In the genomic region with DNA sequence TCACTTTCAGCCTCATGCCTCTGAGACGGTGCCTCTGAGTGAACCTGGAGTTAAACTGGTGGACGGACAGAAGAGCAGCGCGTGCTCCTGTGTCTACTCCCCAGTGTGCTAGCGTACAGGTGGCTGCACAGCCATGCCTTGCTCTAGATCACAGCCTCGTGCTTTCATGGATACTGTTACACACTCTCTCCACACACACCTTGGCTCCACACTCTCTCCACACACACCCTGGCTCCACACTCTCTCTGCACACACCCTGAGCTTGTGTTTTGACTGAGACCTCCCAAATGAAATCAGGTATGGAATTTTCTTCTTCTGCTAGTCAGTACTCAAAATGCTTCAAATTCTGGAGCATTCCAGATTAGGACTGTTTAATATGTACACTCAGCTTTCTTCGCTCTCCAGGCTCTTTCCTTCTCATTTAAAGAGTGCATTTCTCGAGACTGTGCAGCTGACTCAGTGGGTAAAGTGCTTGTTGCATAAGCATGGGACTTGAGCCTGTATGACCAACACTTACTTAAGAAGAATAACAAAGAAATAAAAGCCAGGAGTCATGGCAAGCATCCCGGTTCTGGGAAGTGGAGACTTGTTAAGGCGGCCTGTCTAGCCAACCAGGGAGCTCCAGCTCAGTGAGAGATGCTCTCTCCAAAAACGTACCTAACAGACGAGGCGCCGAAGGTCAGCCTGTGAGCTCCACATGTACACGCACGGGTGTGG, we compare ENCODE assay signal across 13 mouse cellular contexts. TPM values are rescaled to one million over a fixed set of nuclear protein-coding genes. Genes with fewer than 3 reads are reported as not detected.
DNase-seq lines count a peak whose midpoint lies in the region; ATAC-seq and TF ChIP-seq lines count a peak whose summit lies in the region.
"Had no signal": no experiment of that assay in that cellular context is flagged by ENCODE, and none has a peak within 500 bp of the region (broad histone marks: within the 10 kb centered on the region; RNA-seq: fewer than 3 reads in every experiment).

No protein-coding gene starts in this region.

- intact Hi-C loops in gastrocnemius, adult 2 months (cut with DNase I), result no loop called here

- TF ChIP-seq EP300 in liver, postnatal 0 days (IDR thresholded peaks at IDR 0.05; ENCODE audit: low read depth), result no peak

- H3K79me2 ChIP-seq in myocyte (ENCODE audit: control insufficient read depth, insufficient read depth), result no peaks in the 10 kb centered on the region

- DNase-seq in kidney, adult 9 months, result peak; percentile 22
- no peak for DNase-seq in kidney, adult 8-10 months
- DNase-seq in gastrocnemius, adult 2 months, result peak; percentile 60
- DNase-seq in liver, postnatal 0 days, result no peak
- DNase-seq in right cerebral cortex, postnatal 36 days (ENCODE audit: low spot score in 2 of 2), result no peak
- DNase-seq: cerebellum, adult 18-20 months; kidney, postnatal 4 days; liver, embryonic 13.5 days had no signal

- no peaks in the 10 kb centered on the region for H3K36me3 ChIP-seq in intestine, postnatal 0 days (ENCODE audit: control insufficient read depth, insufficient read depth)
- no peaks in the 10 kb centered on the region for H3K36me3 ChIP-seq in myocyte (ENCODE audit: control insufficient read depth, insufficient read depth)
- no peaks in the 10 kb centered on the region for H3K36me3 ChIP-seq in midbrain, embryonic 15.5 days (replicated peaks)
- H3K36me3 ChIP-seq in liver, postnatal 0 days (replicated peaks; ENCODE audit: insufficient read depth, low read length), result no peaks in the 10 kb centered on the region
- H3K36me3 ChIP-seq: embryonic facial prominence, embryonic 15.5 days; liver, embryonic 13.5 days had no signal

- H3ac ChIP-seq in myocyte (ENCODE audit: control insufficient read depth, insufficient read length), result no peak overlapping the region

- H3K27ac ChIP-seq in gastrocnemius, adult 2 months, result peak overlapping the region; percentile 63
- peak overlapping the region; percentile 15; the same call in 1 of the 2 replicates for H3K27ac ChIP-seq in intestine, postnatal 0 days (ENCODE audit: low read depth, low read length)
- no peak overlapping the region for H3K27ac ChIP-seq in midbrain, embryonic 15.5 days
- no peak overlapping the region for H3K27ac ChIP-seq in liver, postnatal 0 days (ENCODE audit: low read depth)
- H3K27ac ChIP-seq: embryonic facial prominence, embryonic 15.5 days; liver, embryonic 13.5 days had no signal

- no peaks in the 10 kb centered on the region for H3K4me1 ChIP-seq in intestine, postnatal 0 days (replicated peaks; ENCODE audit: control insufficient read depth, insufficient read depth, low read length)
- H3K4me1 ChIP-seq in midbrain, embryonic 15.5 days, result peaks cover 14% of the 10 kb centered on the region; the same call in 1 of the 2 replicates
- peaks cover 8% of the 10 kb centered on the region for H3K4me1 ChIP-seq in liver, postnatal 0 days (ENCODE audit: insufficient read depth)

- 76% methylated on average over 16 of the region's 16 CpGs for WGBS in intestine, postnatal 0 days
- 88% methylated on average over 16 of the region's 16 CpGs for WGBS in midbrain, embryonic 15.5 days
- WGBS in liver, postnatal 0 days (ENCODE audit: insufficient replicate concordance), result 85% methylated on average over 16 of the region's 16 CpGs

- H3K9ac ChIP-seq in intestine, postnatal 0 days (ENCODE audit: low read depth, low read length), result no peak overlapping the region
- no peak overlapping the region for H3K9ac ChIP-seq in midbrain, embryonic 15.5 days
- H3K9ac ChIP-seq in liver, postnatal 0 days (replicated peaks), result no peak overlapping the region
- H3K9ac ChIP-seq: embryonic facial prominence, embryonic 15.5 days; liver, embryonic 13.5 days had no signal

- no peaks in the 10 kb centered on the region for H3K9me3 ChIP-seq in intestine, postnatal 0 days (ENCODE audit: control insufficient read depth)
- H3K9me3 ChIP-seq in midbrain, embryonic 15.5 days, result no peaks in the 10 kb centered on the region
- no peaks in the 10 kb centered on the region for H3K9me3 ChIP-seq in liver, postnatal 0 days (ENCODE audit: low read length)
- H3K9me3 ChIP-seq: embryonic facial prominence, embryonic 15.5 days; liver, embryonic 13.5 days had no signal

- H3K27me3 ChIP-seq in intestine, postnatal 0 days (replicated peaks; ENCODE audit: control insufficient read depth, insufficient read depth, low read length), result no peaks in the 10 kb centered on the region
- H3K27me3 ChIP-seq in myocyte (ENCODE audit: control insufficient read depth, insufficient read depth, insufficient read length), result no peaks in the 10 kb centered on the region
- H3K27me3 ChIP-seq in midbrain, embryonic 15.5 days (replicated peaks), result no peaks in the 10 kb centered on the region
- no peaks in the 10 kb centered on the region for H3K27me3 ChIP-seq in liver, postnatal 0 days (ENCODE audit: insufficient read depth, low read length)
- H3K27me3 ChIP-seq: embryonic facial prominence, embryonic 15.5 days; liver, embryonic 13.5 days had no signal

- TF ChIP-seq POLR2A in myocyte (IDR thresholded peaks at IDR 0.05; ENCODE audit: insufficient read length, low read depth), result no peak

- H3K4me2 ChIP-seq in intestine, postnatal 0 days (replicated peaks; ENCODE audit: low read depth), result no peak overlapping the region
- H3K4me2 ChIP-seq in myocyte (ENCODE audit: low read depth), result peak overlapping the region; percentile 26
- H3K4me2 ChIP-seq in midbrain, embryonic 15.5 days, result no peak overlapping the region
- no peak overlapping the region for H3K4me2 ChIP-seq in liver, postnatal 0 days (ENCODE audit: low read depth, low read length)
- H3K4me2 ChIP-seq: embryonic facial prominence, embryonic 15.5 days; liver, embryonic 13.5 days had no signal

- H3K4me3 ChIP-seq in gastrocnemius, adult 2 months, result no peak overlapping the region
- no peak overlapping the region for H3K4me3 ChIP-seq in intestine, postnatal 0 days (ENCODE audit: low read depth, low read length)
- no peak overlapping the region for H3K4me3 ChIP-seq in myocyte
- H3K4me3 ChIP-seq in midbrain, embryonic 15.5 days, result no peak overlapping the region
- no peak overlapping the region for H3K4me3 ChIP-seq in liver, postnatal 0 days (ENCODE audit: low read depth, low read length)
- H3K4me3 ChIP-seq: embryonic facial prominence, embryonic 15.5 days; liver, embryonic 13.5 days had no signal

- TF ChIP-seq CTCF in gastrocnemius, adult 2 months (IDR thresholded peaks at IDR 0.05), result no peak
- no peak for TF ChIP-seq CTCF in intestine, postnatal 0 days (IDR thresholded peaks at IDR 0.05; ENCODE audit: low read depth)
- no peak for TF ChIP-seq CTCF in liver, postnatal 0 days (IDR thresholded peaks at IDR 0.05; ENCODE audit: low read depth)

- 0 out of 2 replicates have a peak, but pooled peaks have one; percentile 16 for ATAC-seq in intestine, postnatal 0 days
- ATAC-seq in midbrain, embryonic 15.5 days (replicated peaks), result no peak
- ATAC-seq in liver, postnatal 0 days, result no peak
- ATAC-seq: activated CD4-positive, CD25-positive, alpha-beta regulatory T cell, adult 4 months had no signal

TF ChIP-seq in myocyte, 11 proteins besides CTCF, POLR2A, EP300 and RAD21:
- TF ChIP-seq MYOD1 (IDR thresholded peaks at IDR 0.05; ENCODE audit: control insufficient read depth in 1 of 3, insufficient read length in 2 of 3, low read depth in 2 of 3) (no peak), CEBPB (IDR thresholded peaks at IDR 0.05; ENCODE audit: insufficient read depth, poor library complexity, severe bottlenecking) (peak; percentile 68; the same call in 1 of the 2 replicates)

RNA-seq across cellular contexts. Expression of a gene that starts 51.1 kb away (rescaled TPM):
- 10 to 100 TPM; 50.1 to 65.8 TPM for total RNA-seq in gastrocnemius, adult 2 months (2021)
- 98.0 and 104 TPM in 2 replicates for polyA plus RNA-seq in intestine, postnatal 0 days (2015; fragmentation: Nextera tagmentation; extraction: Ambion mirVana)
- 39.9 TPM for polyA plus RNA-seq in myocyte (2012; fragmentation: generic; extraction: Trizol)
- 242 and 256 TPM in 2 replicates for polyA plus RNA-seq in midbrain, embryonic 15.5 days (2015; fragmentation: Nextera tagmentation; extraction: Ambion mirVana)
- polyA plus RNA-seq in liver, postnatal 0 days (2015; fragmentation: Nextera tagmentation; extraction: Ambion mirVana), result 66.0 and 75.2 TPM in 2 replicates

Comparison
In these comparisons a context has a peak if more than half of its experiments do, and no peak if none do; other contexts are left out.
1. DNase-seq: peak in kidney, adult 9 months (single experiment) and gastrocnemius, adult 2 months (single experiment); none in kidney, adult 8-10 months (0 of 2), liver, postnatal 0 days (single experiment) and right cerebral cortex, postnatal 36 days (0 of 2).
2. H3K27ac ChIP-seq: peak in gastrocnemius, adult 2 months (single experiment) and intestine, postnatal 0 days (single experiment); none in midbrain, embryonic 15.5 days (single experiment) and liver, postnatal 0 days (single experiment).